Mouse (Mus musculus): Measurements from ENCODE around the gene Ppp1r14c.

- TF ChIP-seq MAX (IDR thresholded peaks at IDR 0.05; ENCODE audit: low read depth) (no peak), E2F4 (IDR thresholded peaks at IDR 0.05; ENCODE audit: insufficient read depth) (no peak), POLR2A (IDR thresholded peaks at IDR 0.05; ENCODE audit: insufficient read length, low read depth) (no peak), POLR2AphosphoS2 (IDR thresholded peaks at IDR 0.05; ENCODE audit: insufficient read length, low read depth) (no peak), TCF12 (IDR thresholded peaks at IDR 0.05; ENCODE audit: insufficient read depth, poor library complexity, severe bottlenecking) (no peak), USF1 (IDR thresholded peaks at IDR 0.05; ENCODE audit: low read depth) (no peak)
Measured at GRCm38 (mm10) chr10:3508746-3509145, 142.9 kb downstream of the Ppp1r14c start.

Measured in myocyte (in vitro differentiated cells).